Mouse (Mus musculus) intestine, embryonic 15.5 days (tissue): ENCODE data around the gene Aup1. TPM values are rescaled to one million over a fixed set of nuclear protein-coding genes. Genes with fewer than 3 reads are reported as not detected.

Experiments used
- ATAC-seq: fragments of 200-750 bp; cut with Nextera tagmentation; 2 replicates; pipeline ENCODE4 v1.8.0; 2017; ENCODE audit warnings: moderate TSS enrichment, moderate library complexity
- H3K27ac ChIP-seq: fragments of 300-500 bp; sonication (generic); 2 replicates; pipeline ENCODE4 v1.5.1; 2015; ENCODE audit warnings: mild to moderate bottlenecking, inconsistent platforms
- H3K27me3 ChIP-seq: fragments of 300-500 bp; sonication (generic); replicated peaks from 2 replicates; pipeline ENCODE4 v1.6.1; 2015; ENCODE audit warnings: inconsistent platforms
- H3K36me3 ChIP-seq: fragments of 300-500 bp; sonication (generic); 2 replicates; pipeline ENCODE4 v1.6.1; 2015; ENCODE audit warnings: inconsistent platforms
- H3K4me1 ChIP-seq: fragments of 300-500 bp; sonication (generic); replicated peaks from 2 replicates; pipeline ENCODE4 v1.6.1; 2015; ENCODE audit warnings: inconsistent platforms
- H3K4me2 ChIP-seq: fragments of 300-500 bp; sonication (generic); replicated peaks from 2 replicates; pipeline ENCODE4 v1.6.1; 2015; ENCODE audit warnings: mild to moderate bottlenecking, inconsistent platforms
- H3K4me3 ChIP-seq: fragments of 300-500 bp; sonication (generic); replicated peaks from 2 replicates; pipeline ENCODE4 v1.5.1; 2015; ENCODE audit warnings: inconsistent platforms
- H3K9ac ChIP-seq: fragments of 300-500 bp; sonication (generic); 2 replicates; pipeline ENCODE4 v1.6.1; 2015; ENCODE audit warnings: inconsistent platforms
- H3K9me3 ChIP-seq: fragments of 300-500 bp; sonication (generic); 2 replicates; pipeline ENCODE4 v1.6.1; 2016; ENCODE audit warnings: inconsistent platforms
- WGBS: fragments of 180-500 bp; shearing (Covaris S2); methylation state at CpG from one replicate; pipeline ENCODE4 v1.1.7; 2015; 5-methylcytosine and 5-hydroxymethylcytosine counted together
- microRNA counts: library from miRNA; unstranded; fragments of <30 nt; microRNA quantifications from one replicate; lab custom pipeline; 2016
- polyA plus RNA-seq: library from polyadenylated mRNA; unstranded; fragments of >200 nt; fragmentation: Nextera tagmentation; extraction: Ambion mirVana; gene quantifications from 2 replicates; pipeline ENCODE4 v1.2.1, GENCODE M21; 2015

The Aup1 gene
- polyA plus RNA-seq, 1 experiment from 2014 or later, result 212 TPM

DNA sequence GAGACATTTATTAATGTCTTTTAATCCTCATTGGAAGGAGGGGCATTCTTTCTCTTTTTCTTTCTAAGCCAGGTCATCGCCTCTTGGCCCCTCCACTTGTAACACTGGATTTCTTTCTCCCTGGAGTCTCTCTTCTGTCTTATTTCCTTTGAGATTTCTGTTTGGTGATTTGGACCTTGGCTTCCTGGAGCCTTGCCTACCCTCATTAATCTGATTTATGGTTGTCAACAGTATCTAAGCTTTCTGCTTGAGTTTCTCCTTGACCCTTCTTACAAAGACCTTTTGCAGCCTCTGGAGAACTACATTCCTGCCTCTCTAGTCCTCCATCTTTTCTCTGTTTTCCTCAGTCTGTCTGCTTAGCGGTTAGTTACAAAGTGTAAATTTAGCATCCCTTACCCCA lies 44.1 kb downstream of the Aup1 start:
- H3K27me3 ChIP-seq, result 0 out of 2 replicates have a peak, but pooled peaks cover 2% of the 10 kb centered on the region
- ATAC-seq, result no peak
- no peak overlapping the region for H3K27ac ChIP-seq

DNA sequence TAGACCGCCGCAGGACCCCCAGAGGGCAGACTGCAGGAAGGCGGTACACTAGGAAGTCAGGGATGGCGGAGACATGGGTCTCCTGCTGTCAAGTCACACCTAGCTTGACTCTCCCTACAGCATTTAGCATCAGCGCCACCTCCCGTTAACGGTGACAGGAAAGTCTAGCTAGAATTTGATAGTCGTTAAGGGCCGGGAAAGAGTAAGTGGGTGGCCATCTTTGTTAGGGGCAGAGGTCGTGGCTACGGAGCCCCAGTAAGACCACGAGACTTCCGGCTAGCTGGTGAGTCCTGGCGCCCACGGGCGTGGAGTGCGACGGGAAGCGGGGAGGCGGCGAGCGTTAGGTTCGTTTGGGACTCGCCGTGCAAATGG lies 47.0 kb downstream of the Aup1 start, which contains the start of the genes Ccdc142 and Gm42688:
Gene Ccdc142 (plus strand): TSS at position 286 of the 372 bp plus-strand sequence.
Gene Gm42688 (plus strand): TSS at position 302 of the 372 bp plus-strand sequence.
- H3K36me3 ChIP-seq, result no peaks in the 10 kb centered on the region
- peak within 1 kb of the TSS; percentile 88 for H3K9ac ChIP-seq
- whole genome bisulfite sequencing, result under 1% methylated on average over 25 of the region's 25 CpGs
- peak within 1 kb of the TSS; percentile 72 for H3K4me3 ChIP-seq
- H3K27ac ChIP-seq, result peak within 1 kb of the TSS; percentile 86
- no peaks in the 10 kb centered on the region for H3K9me3 ChIP-seq
- H3K27me3 ChIP-seq, result no peaks in the 10 kb centered on the region
- ATAC-seq, result peak; percentile 89
- H3K4me2 ChIP-seq, result peak within 1 kb of the TSS; percentile 100
- H3K4me1 ChIP-seq, result peaks cover 16% of the 10 kb centered on the region

More for the DNA sequence above, 44.1 kb downstream of the Aup1 start:
- Histone ChIP-seq H3K36me3 (no peaks in the 10 kb centered on the region), H3K4me3 (no peak overlapping the region), H3K4me1 (peaks cover 15% of the 10 kb centered on the region), H3K9me3 (no peaks in the 10 kb centered on the region), H3K4me2 (no peak overlapping the region), H3K9ac (no peak overlapping the region)
- WGBS, result 49% methylated on average over 2 of the region's 2 CpGs

DNA sequence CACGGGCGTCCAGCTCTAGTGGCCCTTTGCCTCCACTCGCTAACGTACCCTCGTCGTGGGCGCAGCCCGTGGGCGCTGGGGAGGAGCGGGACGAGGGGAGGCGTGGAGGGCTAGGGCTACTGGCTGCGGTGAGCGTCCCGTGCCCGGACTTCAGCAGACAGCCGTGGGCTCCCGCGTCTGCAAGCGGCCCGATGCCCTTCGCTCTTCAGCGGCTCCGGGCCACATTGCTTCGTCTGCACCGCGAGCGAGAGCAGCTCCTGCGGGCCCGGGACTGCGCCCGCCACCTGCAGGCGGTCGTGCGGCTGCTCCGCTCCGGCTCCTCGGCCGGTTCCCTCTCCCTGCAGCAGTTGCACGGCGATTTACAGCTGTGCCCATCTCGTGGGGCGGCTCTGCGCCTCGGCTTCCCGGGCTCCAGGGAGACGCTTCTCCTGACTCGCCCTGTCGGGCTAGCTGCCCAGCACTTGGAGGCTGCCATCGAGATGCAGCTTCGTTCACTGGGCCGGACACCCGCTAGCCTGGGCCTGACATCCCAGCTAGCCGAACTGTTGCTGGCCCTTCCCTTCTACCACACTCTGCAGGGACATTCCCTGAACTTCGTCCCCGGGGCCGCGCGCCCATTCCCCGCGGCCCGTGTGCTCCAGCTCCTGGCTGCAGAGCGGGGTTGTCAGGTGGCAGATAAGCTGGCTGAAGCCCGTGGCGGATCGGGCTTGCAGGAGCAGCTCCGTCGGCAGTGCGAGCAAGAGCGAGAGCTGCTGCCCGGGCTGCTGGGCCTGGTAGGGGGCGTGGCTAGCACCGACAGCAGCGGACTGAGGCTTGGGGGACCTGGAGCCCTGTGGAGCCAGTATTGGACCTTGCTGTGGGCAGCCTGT lies 47.6 kb downstream of the Aup1 start:
- H3K36me3 ChIP-seq, result no peaks in the 10 kb centered on the region
- H3K4me3 ChIP-seq, result peak overlapping the region; percentile 72
- H3K4me1 ChIP-seq, result peaks cover 16% of the 10 kb centered on the region
- peak overlapping the region; percentile 88 for H3K9ac ChIP-seq
- peak overlapping the region; percentile 100 for H3K4me2 ChIP-seq
- ATAC-seq, result peak; percentile 89
- no peaks in the 10 kb centered on the region for H3K27me3 ChIP-seq
- peak overlapping the region; percentile 86 for H3K27ac ChIP-seq
- no peaks in the 10 kb centered on the region for H3K9me3 ChIP-seq
- under 1% methylated on average over 74 of the region's 74 CpGs for WGBS

DNA sequence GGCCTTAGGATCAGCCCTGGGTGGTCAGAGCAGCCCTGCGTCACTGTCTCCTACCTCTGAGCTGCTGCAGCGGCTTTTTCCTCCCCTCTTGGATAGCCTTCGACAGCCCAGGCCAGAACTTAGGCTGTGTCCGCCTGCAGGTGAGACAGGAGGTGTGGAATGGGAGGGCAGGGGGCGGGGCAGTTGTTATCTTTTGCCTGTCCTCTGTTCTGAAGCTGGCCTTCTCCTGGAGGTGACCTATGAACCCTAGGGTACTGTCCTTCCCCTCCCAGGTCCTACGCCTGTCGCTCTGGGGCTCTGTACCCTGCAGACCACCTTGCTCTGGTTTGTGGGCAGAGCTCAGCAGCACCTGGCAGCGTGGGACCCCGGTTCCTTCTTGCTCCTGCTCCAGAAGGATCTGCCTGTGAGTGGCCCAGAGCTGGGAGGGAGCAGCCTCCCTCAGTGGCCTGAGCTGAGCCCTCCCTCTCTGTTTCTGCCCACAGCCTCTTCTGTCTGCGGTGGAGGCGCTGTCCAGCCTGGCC lies 48.9 kb downstream of the Aup1 start:
- H3K4me3 ChIP-seq, result peak overlapping the region; percentile 72; the same call in 1 of the 2 replicates
- no peaks in the 10 kb centered on the region for H3K27me3 ChIP-seq
- H3K4me1 ChIP-seq, result peaks cover 23% of the 10 kb centered on the region
- no peaks in the 10 kb centered on the region for H3K36me3 ChIP-seq
- WGBS, result 42% methylated on average over 11 of the region's 11 CpGs
- H3K27ac ChIP-seq, result peak overlapping the region; percentile 51; the same call in 1 of the 2 replicates
- peak; percentile 16; the same call in 1 of the 2 replicates for ATAC-seq
- H3K4me2 ChIP-seq, result peak overlapping the region; percentile 100
- H3K9ac ChIP-seq, result no peak overlapping the region
- no peaks in the 10 kb centered on the region for H3K9me3 ChIP-seq

DNA sequence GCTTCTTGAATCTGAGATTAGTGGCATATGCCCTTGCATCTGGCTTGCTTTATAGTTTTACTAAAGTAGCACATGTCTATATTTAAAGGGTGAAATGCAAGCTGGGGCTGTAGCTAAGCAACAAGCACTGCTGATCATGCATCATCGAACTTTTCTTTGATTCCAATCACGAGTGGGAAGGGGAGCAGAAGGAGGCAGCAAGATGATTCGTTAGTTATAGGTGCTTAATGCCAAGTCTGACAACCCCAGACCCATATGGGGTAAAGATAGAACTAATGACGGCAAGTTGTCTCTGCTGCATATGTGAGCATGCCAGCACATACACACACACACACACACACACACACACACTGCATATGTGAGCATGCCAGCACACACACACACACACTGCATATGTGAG lies 49.8 kb downstream of the Aup1 start:
- WGBS, result 81% methylated on average over 4 of the region's 4 CpGs
- Histone ChIP-seq H3K36me3 (no peaks in the 10 kb centered on the region), H3K27ac (no peak overlapping the region), H3K4me3 (no peak overlapping the region), H3K9ac (no peak overlapping the region), H3K27me3 (no peaks in the 10 kb centered on the region), H3K4me2 (no peak overlapping the region), H3K9me3 (no peaks in the 10 kb centered on the region), H3K4me1 (peaks cover 24% of the 10 kb centered on the region)
- ATAC-seq, result no peak

MicroRNA genes within 50 kb of the gene (microRNA counts, 519-probe panel; counts per million panel counts)
- microRNA mmu-miR-3470a+mmu-miR-3470b (lab: Ali Mortazavi, UCI), result 2,026 counts per million, percentile 46 among the panel's probes with 10 or more counts

Other genes starting within 250 kb of the Aup1 start
- 1.5 and 1.7 TPM in 2 replicates for gene Sema4f, start 114.8 kb upstream of the Aup1 start, polyA plus RNA-seq
- gene M1ap, start 107.6 kb upstream of the Aup1 start, polyA plus RNA-seq, result 0.26 and 0.78 TPM in 2 replicates
- gene Dok1, start 21.1 kb upstream of the Aup1 start, polyA plus RNA-seq, result 9.7 and 9.8 TPM in 2 replicates
- 12.7 and 14.2 TPM in 2 replicates for gene Loxl3, start 20.3 kb upstream of the Aup1 start, polyA plus RNA-seq
- 72.2 and 86.5 TPM in 2 replicates for gene Htra2, start 752 bp downstream of the Aup1 start, polyA plus RNA-seq
- gene Dqx1, start 3.3 kb downstream of the Aup1 start, polyA plus RNA-seq, result 14.0 and 14.9 TPM in 2 replicates
- 18.1 and 22.5 TPM in 2 replicates for gene Tlx2, start 15.8 kb downstream of the Aup1 start, polyA plus RNA-seq
- gene Pcgf1, start 23.3 kb downstream of the Aup1 start, polyA plus RNA-seq, result 29.4 and 31.5 TPM in 2 replicates
- gene Lbx2, start 31.8 kb downstream of the Aup1 start, polyA plus RNA-seq, result 0.35 and 0.49 TPM in 2 replicates
- gene Ccdc142, start 47.1 kb downstream of the Aup1 start, polyA plus RNA-seq, result 2.6 and 3.5 TPM in 2 replicates
- 2.3 and 2.4 TPM in 2 replicates for gene Gm42688, start 47.1 kb downstream of the Aup1 start, polyA plus RNA-seq
- 123 and 135 TPM in 2 replicates for gene Mrpl53, start 54.5 kb downstream of the Aup1 start, polyA plus RNA-seq
- 56.3 and 63.0 TPM in 2 replicates for gene Mogs, start 61.0 kb downstream of the Aup1 start, polyA plus RNA-seq
- gene Wbp1, start 67.0 kb downstream of the Aup1 start, polyA plus RNA-seq, result 79.6 and 89.1 TPM in 2 replicates
- 9.0 and 9.4 TPM in 2 replicates for gene Ino80b, start 70.9 kb downstream of the Aup1 start, polyA plus RNA-seq
- gene Rtkn, start 80.9 kb downstream of the Aup1 start, polyA plus RNA-seq, result 23.6 and 26.4 TPM in 2 replicates
- gene Wdr54, start 101.9 kb downstream of the Aup1 start, polyA plus RNA-seq, result 3.0 and 3.9 TPM in 2 replicates
- 1.4 and 2.0 TPM in 2 replicates for gene 1700003E16Rik, start 101.9 kb downstream of the Aup1 start, polyA plus RNA-seq
- 82.1 and 84.6 TPM in 2 replicates for gene Dctn1, start 111.4 kb downstream of the Aup1 start, polyA plus RNA-seq
- gene Slc4a5, start 165.3 kb downstream of the Aup1 start, polyA plus RNA-seq, result 0.39 and 0.41 TPM in 2 replicates